22 mouse cellular contexts compared by ENCODE assay signal in the genomic region with DNA sequence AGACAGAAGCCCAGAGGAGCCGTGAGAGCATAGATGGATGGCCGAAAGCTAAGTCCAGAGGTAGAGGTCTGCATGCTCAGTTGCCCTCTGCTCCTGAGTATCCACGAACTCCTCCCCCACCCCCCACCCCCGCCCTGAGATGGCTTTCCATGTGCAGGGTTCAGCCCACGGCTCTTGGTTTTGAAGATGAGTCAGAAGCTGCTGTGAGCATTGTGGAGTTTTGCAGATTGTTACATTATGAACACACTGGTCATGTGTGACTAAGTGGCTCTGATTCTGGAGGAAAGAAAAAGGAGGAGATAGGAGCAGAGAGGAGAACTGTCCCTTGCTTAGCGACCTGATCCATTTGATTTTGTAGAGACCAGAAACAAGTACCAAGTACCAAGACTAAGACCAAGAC. TPM values are rescaled to one million over a fixed set of nuclear protein-coding genes. Genes with fewer than 3 reads are reported as not detected.
"Had no signal": no experiment of that assay in that cellular context is flagged by ENCODE, and none has a peak within 500 bp of the region (broad histone marks: within the 10 kb centered on the region; RNA-seq: fewer than 3 reads in every experiment).

No protein-coding gene starts in this region.

- H3K4me2 ChIP-seq: lung, embryonic 14.5 days; midbrain, embryonic 12.5 days; neural tube, embryonic 12.5 days had no signal

- DNase-seq: lung, adult 18-20 months; lung, embryonic 14.5 days; lung, postnatal 10 days; lung, postnatal 4 days; midbrain, embryonic 14.5 days; right cerebral cortex, postnatal 25 days; right cerebral cortex, postnatal 4 days; spleen, adult 18-20 months; thymus, adult 2 months; thymus, postnatal 25 days; thymus, postnatal 4 days had no signal

- H3K36me3 ChIP-seq: midbrain, embryonic 10.5 days; midbrain, embryonic 12.5 days; neural tube, embryonic 12.5 days had no signal

- H3K4me3 ChIP-seq: midbrain, embryonic 10.5 days; midbrain, embryonic 12.5 days; neural tube, embryonic 12.5 days had no signal

- H3K27me3 ChIP-seq: neural tube, embryonic 12.5 days had no signal

RNA-seq across cellular contexts. Expression of gene Gm26897, which starts 42.5 kb away (rescaled TPM):
- polyA plus RNA-seq: liver, embryonic 16.5 days; lung, embryonic 14.5 days; lung, embryonic 16.5 days; midbrain, embryonic 10.5 days; midbrain, embryonic 12.5 days; midbrain, embryonic 14.5 days; midbrain, embryonic 16.5 days; neural tube, embryonic 12.5 days; neural tube, embryonic 14.5 days; small intestine, adult 2 months; stomach, embryonic 14.5 days; stomach, embryonic 16.5 days; thymus, adult 2 months; urinary bladder, adult 2 months had no signal
